Mouse (Mus musculus) thymus, postnatal 0 days (tissue): Measurements from ENCODE around the gene Polr2b. TPM values are rescaled to one million over a fixed set of nuclear protein-coding genes. Genes with fewer than 3 reads are reported as not detected.

Source experiments
- DNase-seq: peaks from one replicate; pipeline ENCODE4 v3.0.0-alpha.2; 2015; ENCODE audit warnings: low spot score
- microRNA-seq: library from miRNA; unstranded; fragments of <30 nt; microRNA quantifications from one replicate; pipeline ENCODE4, GENCODE M21; 2016; ENCODE audit warnings: borderline number of aligned reads
- polyA plus RNA-seq: library from polyadenylated mRNA; unstranded; fragments of >200 nt; fragmentation: Nextera tagmentation; extraction: Ambion mirVana; gene quantifications from 2 replicates; pipeline ENCODE4 v1.2.1, GENCODE M21; 2015

Gene Polr2b
- polyA plus RNA-seq, 1 experiment from 2014 or later: 56.5 TPM

DNA sequence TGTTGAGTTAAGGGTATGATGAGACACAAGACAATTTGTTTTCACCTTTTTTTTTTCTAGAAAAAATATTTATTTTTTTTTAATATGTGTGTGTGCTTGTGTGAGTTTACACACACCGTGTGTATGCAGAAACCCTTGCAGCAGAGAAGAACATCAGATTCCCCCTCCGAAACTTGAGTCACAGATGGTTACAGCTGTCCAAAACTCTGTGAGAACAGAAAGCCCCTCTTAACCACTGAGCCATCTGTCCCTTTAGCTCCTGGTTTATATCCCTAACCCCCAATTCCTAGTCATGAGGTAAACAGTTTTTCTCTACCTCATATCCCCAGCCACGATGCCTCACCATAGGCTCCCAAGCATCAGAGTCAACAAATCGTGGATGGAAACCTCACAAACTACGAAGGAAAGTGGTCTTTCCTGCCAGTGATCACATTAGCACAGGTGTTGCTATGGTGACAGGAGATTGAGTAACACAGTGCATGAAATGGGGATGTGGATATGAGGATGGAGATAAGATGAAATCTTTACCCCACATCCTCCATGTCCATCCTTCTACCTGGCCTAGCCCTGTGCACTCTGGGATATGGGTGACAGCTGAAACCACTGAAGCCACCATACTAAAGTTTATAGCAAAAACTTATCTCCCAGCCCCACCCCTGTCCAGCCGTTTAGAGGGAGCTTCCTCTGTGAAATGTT, 76.1 kb downstream of the Polr2b start:
- DNase-seq: no peak

DNA sequence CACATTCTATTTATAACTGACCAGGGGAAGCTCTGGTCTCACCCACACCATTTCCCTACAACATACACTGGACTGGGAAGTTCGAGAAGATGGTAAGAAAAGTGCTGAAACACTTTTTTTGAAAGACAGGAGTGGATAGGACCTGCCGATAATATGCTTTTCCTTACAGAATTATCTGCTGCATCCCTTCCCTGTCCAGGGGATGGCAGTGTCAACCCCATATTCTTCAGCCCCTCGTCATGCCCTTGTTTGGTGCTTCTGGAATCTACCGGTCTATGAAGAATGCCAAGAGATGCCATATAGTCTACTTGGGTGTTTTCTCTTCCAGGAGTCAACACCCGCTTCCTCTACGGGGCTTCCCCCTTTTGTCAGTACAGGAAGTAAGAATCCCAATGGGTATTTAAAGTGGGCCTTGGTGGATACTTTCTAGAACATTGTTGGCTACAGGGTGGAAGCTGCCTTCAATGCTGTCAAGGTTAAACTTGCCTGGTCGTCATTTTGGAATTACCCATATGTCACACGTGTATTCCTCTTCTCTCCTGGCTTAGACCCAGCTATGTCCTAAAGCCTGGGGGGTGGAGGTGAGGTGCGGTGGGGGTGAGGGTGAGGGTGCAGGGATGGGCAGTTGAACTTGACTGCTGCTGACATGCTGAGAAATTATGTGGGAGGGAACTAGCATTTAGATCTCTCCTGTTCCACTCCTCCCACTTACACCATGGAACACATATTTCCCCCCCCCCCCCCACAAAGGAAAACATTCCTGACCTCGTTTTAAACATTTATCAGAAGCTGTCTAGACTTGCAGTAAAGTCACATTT, 76.9 kb downstream of the Polr2b start:
- DNase-seq: no peak

GRCm38 (mm10) chr5:77387414-77387704, 77.4 kb downstream of the Polr2b start:
- DNase-seq: no peak

DNA sequence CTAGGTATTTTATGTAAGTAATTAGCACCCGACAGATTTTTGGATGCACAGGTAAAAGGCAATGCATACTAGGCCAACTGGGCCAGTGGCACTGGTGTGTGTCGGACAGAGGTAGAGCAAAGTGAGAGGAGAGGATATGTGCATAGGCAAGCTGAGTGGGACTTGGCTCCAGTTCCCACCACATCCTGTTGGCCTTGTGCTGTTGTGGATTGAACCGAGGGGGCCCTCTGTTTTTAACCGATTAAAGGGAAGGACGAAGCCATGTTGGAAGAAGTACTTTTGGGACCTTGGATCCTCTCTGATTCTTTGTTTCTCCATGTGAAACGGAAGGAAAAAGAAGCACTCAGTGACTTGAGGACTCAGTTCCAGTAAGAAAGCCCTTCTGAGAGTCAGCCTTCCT, 78.4 kb downstream of the Polr2b start:
- no peak for DNase-seq

DNA sequence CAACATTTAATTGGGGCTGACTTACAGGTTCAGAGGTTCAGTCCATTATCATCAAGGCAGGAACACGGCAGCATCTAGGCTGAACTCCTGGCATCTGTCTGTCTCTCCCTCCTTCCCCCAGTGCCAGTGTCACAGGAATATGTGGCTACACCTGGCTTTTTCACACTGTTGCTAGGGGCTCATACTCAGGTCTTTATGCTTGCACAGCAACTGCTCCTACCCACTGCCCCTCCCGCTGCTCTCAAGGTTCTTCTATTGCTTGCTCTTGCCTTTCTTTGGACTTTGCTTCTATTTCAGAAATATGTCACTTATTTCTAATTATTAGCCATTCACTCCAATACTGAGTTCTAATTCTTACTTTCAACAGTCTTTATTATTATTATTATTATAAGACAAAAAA, 80.3 kb downstream of the Polr2b start:
- no peak for DNase-seq

- no peak for DNase-seq
Observed at GRCm38 (mm10) chr5:77393094-77393619, 83.2 kb downstream of the Polr2b start.

DNA sequence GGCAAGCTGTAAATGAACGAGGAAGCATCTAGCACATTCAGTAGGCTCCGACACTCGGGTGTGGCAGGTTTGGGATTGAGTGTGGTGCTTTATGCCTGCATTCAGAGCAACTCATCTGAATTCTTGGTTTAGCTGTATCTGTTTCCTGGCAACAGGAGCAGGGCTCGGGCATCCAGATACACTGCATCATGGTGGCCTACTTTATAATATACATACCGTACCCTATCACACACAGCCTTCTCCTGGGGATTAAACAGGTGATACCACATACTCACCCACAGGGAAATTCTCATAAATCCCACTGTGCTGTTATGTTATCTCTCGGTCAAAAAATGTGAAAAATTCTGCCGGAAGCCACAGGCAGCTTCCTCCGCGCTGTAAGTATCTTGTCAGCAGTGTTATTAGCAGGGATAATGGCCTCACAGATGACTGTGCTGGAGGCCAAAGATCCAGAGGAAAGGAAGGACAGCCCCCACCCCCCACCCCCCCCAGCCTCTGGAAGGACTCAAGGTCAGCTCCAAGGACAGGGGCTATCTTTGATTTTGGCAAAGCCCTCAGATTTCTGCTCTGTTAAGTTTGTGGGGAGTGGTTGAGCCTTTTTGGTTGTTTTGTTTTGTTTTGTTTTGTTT, 84.2 kb downstream of the Polr2b start:
- no peak for DNase-seq

DNA sequence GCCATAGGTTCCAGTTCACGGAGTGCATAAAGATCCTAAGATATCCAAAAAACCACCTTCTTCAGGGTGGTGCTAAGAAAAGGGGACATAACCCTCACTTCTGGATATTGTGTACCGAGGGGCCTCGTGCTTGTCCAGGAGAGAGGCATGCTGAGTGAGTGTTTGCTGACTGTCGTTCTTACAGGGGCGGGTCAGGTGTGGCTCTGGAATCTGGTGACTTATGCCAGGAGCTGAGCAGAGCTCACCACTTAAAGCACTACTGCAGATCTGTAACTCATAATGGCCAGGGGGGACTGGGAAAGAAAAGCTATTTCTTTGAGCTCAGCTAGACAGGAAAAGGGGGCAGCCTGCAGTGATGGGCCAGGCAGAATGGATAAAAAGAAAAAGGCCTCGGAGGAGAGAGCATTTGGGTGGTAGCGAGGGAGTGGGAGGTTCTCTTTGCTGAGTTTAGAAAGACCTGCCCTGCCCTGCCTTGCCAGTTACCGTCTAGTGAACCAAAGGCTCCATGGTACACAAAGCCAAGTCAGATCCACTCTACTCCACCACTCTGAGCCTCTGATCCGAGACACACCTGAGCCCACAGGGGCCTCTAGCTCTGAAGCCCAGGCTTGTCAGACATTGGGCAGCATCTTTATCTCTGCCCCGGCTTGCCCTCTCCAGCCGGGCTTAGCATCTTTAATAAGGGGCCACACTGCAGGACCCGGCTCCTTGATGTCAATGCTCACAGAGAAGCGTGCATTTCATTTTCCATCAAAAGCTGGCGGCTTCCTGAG, 88.5 kb downstream of the Polr2b start:
- no peak for DNase-seq

Small RNAs within 50 kb of the gene (microRNA-seq; reads per million reads assigned to microRNA genes)
- gene Mir5098: not detected

Other genes starting within 250 kb of the Polr2b start
- 0.59 and 0.77 TPM in 2 replicates for gene Hopx, start 195.0 kb upstream of the Polr2b start, polyA plus RNA-seq
- 1.3 and 1.4 TPM in 2 replicates for gene Spink2, start 98.7 kb upstream of the Polr2b start, polyA plus RNA-seq
- 32.4 and 37.4 TPM in 2 replicates for gene Rest, start 44.7 kb upstream of the Polr2b start, polyA plus RNA-seq
- gene Noa1, start 63 bp upstream of the Polr2b start, polyA plus RNA-seq: 35.9 and 36.2 TPM in 2 replicates
- 64.2 and 64.3 TPM in 2 replicates for gene Igfbp7, start 97.9 kb downstream of the Polr2b start, polyA plus RNA-seq